Mouse (Mus musculus) MEL (cell line): Measurements from ENCODE around the gene March6. TPM values are rescaled to one million over a fixed set of nuclear protein-coding genes. Genes with fewer than 3 reads are reported as not detected.

Experiments used
- DNase-seq: peaks from one replicate; pipeline ENCODE4 v3.0.0; 2011; ENCODE audit warnings: low read depth, low spot score
- H3K27ac ChIP-seq: 2 replicates; pipeline ENCODE4 v1.5.1; 2012; ENCODE audit warnings: low read depth, mild to moderate bottlenecking, control low read depth, low read length, moderate library complexity; ENCODE audit not compliant: control insufficient read depth
- H3K27me3 ChIP-seq, 2 experiments: fragments of 150-350 bp in 1 of 2; sonication (generic) in 1 of 2; 2 replicates each; pipeline ENCODE4 v1.6.1; 2012; ENCODE audit warnings: low read length in 2 of 2, mild to moderate bottlenecking in 2 of 2, improper control_type of control experiment in 1 of 2, moderate library complexity in 1 of 2; ENCODE audit not compliant: insufficient read depth in 2 of 2, control insufficient read depth in 1 of 2
- H3K36me3 ChIP-seq, 2 experiments: 2 replicates each; pipeline ENCODE4 v1.6.1; 2012 to 2014; ENCODE audit warnings: low read length in 2 of 2, improper control_type of control experiment in 1 of 2, inconsistent platforms in 1 of 2, mild to moderate bottlenecking in 1 of 2; ENCODE audit not compliant: insufficient read depth in 2 of 2, control insufficient read depth in 1 of 2
- H3K4me1 ChIP-seq, 2 experiments: fragments of 150-350 bp in 1 of 2; sonication (generic) in 1 of 2; 2 replicates each; pipeline ENCODE4 v1.6.1; 2012; ENCODE audit warnings: low read length in 2 of 2, improper control_type of control experiment in 1 of 2, mild to moderate bottlenecking in 1 of 2; ENCODE audit not compliant: insufficient read depth in 2 of 2, control insufficient read depth in 1 of 2
- H3K4me3 ChIP-seq, 2 experiments: fragments of 150-350 bp in 1 of 2; sonication (generic) in 1 of 2; 2 replicates each; pipeline ENCODE4 v1.5.1; 2012; ENCODE audit warnings: low read depth in 2 of 2, low read length in 2 of 2, mild to moderate bottlenecking in 2 of 2, moderate library complexity in 2 of 2, control low read depth in 1 of 2, improper control_type of control experiment in 1 of 2; ENCODE audit not compliant: control insufficient read depth in 1 of 2, insufficient read depth in 1 of 2
- H3K79me2 ChIP-seq: 2 replicates; pipeline ENCODE4 v1.6.1; 2012; ENCODE audit warnings: mild to moderate bottlenecking, low read length, moderate library complexity; ENCODE audit not compliant: control insufficient read depth, poor library complexity, insufficient read depth
- H3K9ac ChIP-seq: 2 replicates; pipeline ENCODE4 v1.6.1; 2012; ENCODE audit warnings: low read depth, mild to moderate bottlenecking, control low read depth, low read length, moderate library complexity; ENCODE audit not compliant: control insufficient read depth, poor library complexity, severe bottlenecking
- H3K9me3 ChIP-seq: fragments of 150-350 bp; sonication (generic); replicated peaks from 2 replicates; pipeline ENCODE4 v1.6.1; 2012; ENCODE audit warnings: mild to moderate bottlenecking, low read length, improper control_type of control experiment, moderate library complexity; ENCODE audit not compliant: insufficient read depth
- CHD1 ChIP-seq: IDR thresholded peaks from 2 replicates; pipeline ENCODE4 v1.6.1; 2012; ENCODE audit warnings: low read depth, mild to moderate bottlenecking, inconsistent platforms, low read length, improper control_type of control experiment
- CHD2 ChIP-seq: IDR thresholded peaks from 2 replicates; pipeline ENCODE4 v1.6.1; 2011; ENCODE audit warnings: low read length, improper control_type of control experiment
- CTCF ChIP-seq, 3 experiments: IDR thresholded peaks in 2 of 3; conservative IDR thresholded peaks in 1 of 3; 2 replicates each; pipeline ENCODE4 v1.5.1; 2011 to 2012; ENCODE audit warnings: low read length in 3 of 3, low read depth in 2 of 3, mild to moderate bottlenecking in 2 of 3, improper control_type of control experiment in 1 of 3, inconsistent platforms in 1 of 3, mixed read lengths in 1 of 3, moderate library complexity in 1 of 3; ENCODE audit not compliant: control insufficient read depth in 1 of 3, insufficient read depth in 1 of 3, poor library complexity in 1 of 3, severe bottlenecking in 1 of 3
- ELF1 ChIP-seq: IDR thresholded peaks from 2 replicates; pipeline ENCODE4 v1.6.1; 2014; ENCODE audit warnings: low read depth, mild to moderate bottlenecking, inconsistent platforms, low read length, improper control_type of control experiment, moderate library complexity
- EP300 ChIP-seq, 2 experiments: IDR thresholded peaks; 2 replicates each; pipeline ENCODE4 v1.6.1; 2011; ENCODE audit warnings: improper control_type of control experiment in 2 of 2, low read length in 2 of 2, low read depth in 1 of 2, mild to moderate bottlenecking in 1 of 2
- ETS1 ChIP-seq: IDR thresholded peaks from 2 replicates; pipeline ENCODE4 v1.6.1; 2012; ENCODE audit warnings: low read depth, mild to moderate bottlenecking, inconsistent platforms, low read length, improper control_type of control experiment, moderate library complexity
- GABPA ChIP-seq: IDR thresholded peaks from 2 replicates; pipeline ENCODE4 v1.6.1; 2012; ENCODE audit warnings: low read depth, mild to moderate bottlenecking, inconsistent platforms, low read length, improper control_type of control experiment, moderate library complexity
- JUND ChIP-seq: IDR thresholded peaks from 2 replicates; pipeline ENCODE4 v1.6.1; 2011; ENCODE audit warnings: low read depth, mild to moderate bottlenecking, improper control_type of control experiment, low read length
- KAT2A ChIP-seq: conservative IDR thresholded peaks from 2 replicates; pipeline ENCODE4 v1.6.1; 2012; ENCODE audit warnings: low read depth, low read length, improper control_type of control experiment, inconsistent platforms
- MAFK ChIP-seq: IDR thresholded peaks from 2 replicates; pipeline ENCODE4 v1.6.1; 2011; ENCODE audit warnings: low read depth, mild to moderate bottlenecking, low read length, improper control_type of control experiment, borderline replicate concordance
- MAX ChIP-seq: IDR thresholded peaks from 2 replicates; pipeline ENCODE4 v1.6.1; 2011; ENCODE audit warnings: low read length, improper control_type of control experiment
- MAZ ChIP-seq: IDR thresholded peaks from 2 replicates; pipeline ENCODE4 v1.6.1; 2012; ENCODE audit warnings: low read depth, mild to moderate bottlenecking, inconsistent platforms, low read length, improper control_type of control experiment
- MEF2A ChIP-seq: IDR thresholded peaks from 2 replicates; pipeline ENCODE4 v1.6.1; 2014; ENCODE audit warnings: low read depth, mild to moderate bottlenecking, inconsistent platforms, low read length, improper control_type of control experiment; ENCODE audit not compliant: poor library complexity, insufficient replicate concordance, severe bottlenecking; ENCODE audit errors: extremely low read depth
- MXI1 ChIP-seq: IDR thresholded peaks from 2 replicates; pipeline ENCODE4 v1.6.1; 2011; ENCODE audit warnings: mild to moderate bottlenecking, low read depth, low read length, improper control_type of control experiment
- MYC ChIP-seq: IDR thresholded peaks from 2 replicates; pipeline ENCODE4 v1.6.1; 2011; ENCODE audit warnings: low read depth, mild to moderate bottlenecking, low read length, improper control_type of control experiment, moderate library complexity
- NELFE ChIP-seq: IDR thresholded peaks from 2 replicates; pipeline ENCODE4 v1.6.1; 2011; ENCODE audit warnings: low read depth, low read length, improper control_type of control experiment
- NRF1 ChIP-seq: IDR thresholded peaks from 2 replicates; pipeline ENCODE4 v1.6.1; 2014; ENCODE audit warnings: low read depth, mild to moderate bottlenecking, inconsistent platforms, low read length, improper control_type of control experiment, moderate library complexity; ENCODE audit not compliant: poor library complexity, insufficient read depth, severe bottlenecking
- POLR2A ChIP-seq, 2 experiments: IDR thresholded peaks; 2 replicates each; pipeline ENCODE4 v1.6.1; 2011 to 2012; ENCODE audit warnings: low read length in 2 of 2, mild to moderate bottlenecking in 2 of 2, control low read depth in 1 of 2, improper control_type of control experiment in 1 of 2, low read depth in 1 of 2, moderate library complexity in 1 of 2; ENCODE audit not compliant: control insufficient read depth in 1 of 2, insufficient read depth in 1 of 2, poor library complexity in 1 of 2
- POLR2AphosphoS5 ChIP-seq: IDR thresholded peaks from 2 replicates; pipeline ENCODE4 v1.6.1; 2012; ENCODE audit warnings: low read depth, borderline replicate concordance, mild to moderate bottlenecking, inconsistent platforms, low read length, moderate library complexity, mixed read lengths
- RAD21 ChIP-seq: IDR thresholded peaks from 2 replicates; pipeline ENCODE4 v1.6.1; 2011; ENCODE audit warnings: mild to moderate bottlenecking, low read depth, low read length, improper control_type of control experiment
- RCOR1 ChIP-seq: IDR thresholded peaks from 2 replicates; pipeline ENCODE4 v1.6.1; 2012; ENCODE audit warnings: low read depth, mild to moderate bottlenecking, inconsistent platforms, low read length, improper control_type of control experiment
- TAL1 ChIP-seq: IDR thresholded peaks from 2 replicates; pipeline ENCODE4 v1.6.1; 2012; ENCODE audit warnings: mild to moderate bottlenecking, inconsistent platforms, low read length, moderate library complexity, mixed read lengths
- TBP ChIP-seq: IDR thresholded peaks from 2 replicates; pipeline ENCODE4 v1.8.0; 2011; ENCODE audit warnings: low read depth, low read length, improper control_type of control experiment
- TCF12 ChIP-seq: IDR thresholded peaks from 2 replicates; pipeline ENCODE4 v1.6.1; 2014; ENCODE audit warnings: low read depth, mild to moderate bottlenecking, inconsistent platforms, low read length, improper control_type of control experiment, moderate library complexity
- UBTF ChIP-seq: IDR thresholded peaks from 2 replicates; pipeline ENCODE4 v1.6.1; 2012; ENCODE audit warnings: low read depth, mild to moderate bottlenecking, inconsistent platforms, low read length, improper control_type of control experiment, moderate library complexity, borderline replicate concordance; ENCODE audit not compliant: insufficient read depth
- USF1 ChIP-seq: IDR thresholded peaks from 2 replicates; pipeline ENCODE4 v1.6.1; 2014; ENCODE audit warnings: low read depth, mild to moderate bottlenecking, inconsistent platforms, low read length, improper control_type of control experiment, moderate library complexity
- ZC3H11A ChIP-seq: IDR thresholded peaks from 2 replicates; pipeline ENCODE4 v1.6.1; 2012; ENCODE audit warnings: low read depth, mild to moderate bottlenecking, inconsistent platforms, low read length, improper control_type of control experiment
- ZKSCAN1 ChIP-seq: IDR thresholded peaks from 2 replicates; pipeline ENCODE4 v1.6.1; 2012; ENCODE audit warnings: low read depth, mild to moderate bottlenecking, inconsistent platforms, low read length, improper control_type of control experiment, moderate library complexity
- polyA plus RNA-seq, 2 experiments: library from polyadenylated mRNA; stranded (reverse) in 1 of 2; unstranded in 1 of 2; fragments of >175 nt in 1 of 2; fragments of >200 nt in 1 of 2; gene quantifications; 2 replicates each; pipeline versions ENCODE4 v1.2.1 to v1.2.4; 2012; ENCODE audit warnings: low replicate concordance in 2 of 2, low read depth in 1 of 2; ENCODE audit not compliant: insufficient read length in 2 of 2, insufficient read depth in 1 of 2, missing spikeins in 1 of 2
- total RNA-seq: library from RNA; depleted of rRNA; stranded (reverse); fragments of 300-350 nt; gene quantifications from 2 replicates; pipeline ENCODE4 v1.2.3, GENCODE M21; 2012

The March6 gene
- total and polyA plus RNA-seq, 3 experiments: 37.9 to 114 (median 62.5) TPM

GRCm38 (mm10) chr15:31418686-31419024 is 112.2 kb downstream of the March6 start:
- H3K4me3 ChIP-seq: peak overlapping the region; percentile 55 to 64
- no peaks in the 10 kb centered on the region for H3K27me3 ChIP-seq
- peaks cover 16% of the 10 kb centered on the region for H3K79me2 ChIP-seq
- H3K36me3 ChIP-seq: peaks cover 0 to 27% of the 10 kb centered on the region in 2 experiments; a peak in 2 of 4 replicates
- DNase-seq: peak; percentile 73
- peak overlapping the region; percentile 73 for H3K9ac ChIP-seq
- peak overlapping the region; percentile 98 for H3K27ac ChIP-seq
- H3K4me1 ChIP-seq: peaks cover 16 to 34% of the 10 kb centered on the region in 2 experiments
- no peak; the same call in 1 of the 2 replicates for TF ChIP-seq TBP
- TF ChIP-seq CHD1: peak; percentile 80; the same call in 1 of the 2 replicates
- 0 out of 2 replicates have a peak, but pooled peaks have one; percentile 6 for TF ChIP-seq MAX
- TF ChIP-seq EP300 (IDR thresholded peaks at IDR 0.05; ENCODE audit: low read depth in 1 of 2, low read length in 2 of 2): 0 out of 4 replicates have a peak, but pooled peaks of 1 of the 2 experiments have one; percentile 14
- TF ChIP-seq RCOR1: no peak
- no peaks in the 10 kb centered on the region for H3K9me3 ChIP-seq

DNA sequence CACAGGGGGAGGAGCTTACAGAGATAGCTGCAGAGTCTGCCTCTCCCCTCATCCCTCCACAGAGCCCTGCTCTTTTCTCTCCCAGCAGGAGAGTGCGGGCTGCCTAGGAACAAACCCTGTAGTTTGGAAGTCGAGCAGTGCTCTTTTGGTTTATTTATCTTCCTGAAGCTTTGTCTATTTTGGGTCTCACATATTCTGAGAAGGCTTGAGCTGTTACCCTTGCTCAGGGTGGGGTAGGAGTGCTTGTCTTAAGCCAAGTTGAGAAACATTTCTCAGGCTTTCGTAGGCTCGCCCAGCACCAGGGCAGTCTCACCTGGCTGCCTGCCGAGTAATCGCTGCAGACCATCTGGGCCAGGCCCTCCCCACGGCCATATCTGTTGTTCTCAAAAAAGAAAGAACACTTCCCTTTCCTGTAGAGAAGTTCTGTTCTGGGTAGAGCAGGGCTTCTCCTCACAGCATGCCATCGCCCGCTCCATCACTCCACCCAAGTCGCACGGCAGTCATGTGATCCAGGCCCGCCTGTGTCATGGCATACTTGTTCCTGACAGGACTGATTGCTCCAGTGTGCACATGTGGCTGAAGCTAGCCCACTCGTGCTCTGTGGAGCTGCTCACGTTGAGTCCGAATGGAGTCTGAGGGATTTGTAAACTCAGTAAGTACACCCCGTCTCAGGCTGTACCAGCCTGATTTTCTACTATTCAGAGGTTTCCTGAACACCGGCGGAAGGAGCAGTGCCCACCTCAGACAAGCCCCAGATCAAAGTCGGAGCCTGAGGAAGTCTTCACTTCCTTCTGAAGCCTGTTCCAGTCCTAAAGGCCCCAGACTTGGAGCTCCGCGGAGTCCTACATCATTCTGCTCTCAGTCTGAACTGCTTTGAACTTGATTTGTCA is 112.8 kb downstream of the March6 start:
- peak overlapping the region; percentile 64 to 80 for H3K4me3 ChIP-seq
- H3K27me3 ChIP-seq: no peaks in the 10 kb centered on the region
- no peaks in the 10 kb centered on the region for H3K9me3 ChIP-seq
- peak overlapping the region; percentile 98 for H3K27ac ChIP-seq
- peak overlapping the region; percentile 78 for H3K9ac ChIP-seq
- peaks cover 0 to 32% of the 10 kb centered on the region in 2 experiments; a peak in 2 of 4 replicates for H3K36me3 ChIP-seq
- peak; percentile 99 for DNase-seq
- H3K79me2 ChIP-seq: peaks cover 16% of the 10 kb centered on the region
- H3K4me1 ChIP-seq: peaks cover 21 to 38% of the 10 kb centered on the region in 2 experiments
- TF ChIP-seq POLR2AphosphoS5 (peak; percentile 78; the same call in 1 of the 2 replicates), CHD2 (no peak), MYC (peak; percentile 77; the same call in 1 of the 2 replicates), GABPA (no peak), ZKSCAN1 (no peak), TAL1 (peak; percentile 98), MEF2A (peak; percentile 93), EP300 (IDR thresholded peaks at IDR 0.05; ENCODE audit: low read depth in 1 of 2, low read length in 2 of 2) (peak; percentile 93 to 98), ETS1 (peak; percentile 97), USF1 (peak; percentile 96), RAD21 (no peak), MAZ (peak; percentile 85), MXI1 (peak; percentile 96), NRF1 (no peak), KAT2A (no peak; the same call in 1 of the 2 replicates), CTCF (IDR thresholded peaks at IDR 0.05 in 2 of 3, conservative IDR thresholded peaks at IDR 0.05 in 1 of 3; ENCODE audit: control insufficient read depth in 1 of 3, insufficient read depth in 1 of 3, low read depth in 2 of 3, low read length in 3 of 3, poor library complexity in 1 of 3, severe bottlenecking in 1 of 3) (no peak), UBTF (no peak), NELFE (peak; percentile 65), TCF12 (peak; percentile 97), MAFK (no peak; the same call in 1 of the 2 replicates), POLR2A (IDR thresholded peaks at IDR 0.05; ENCODE audit: control insufficient read depth in 1 of 2, insufficient read depth in 1 of 2, low read depth in 1 of 2, low read length in 2 of 2, poor library complexity in 1 of 2) (peak; percentile 78 to 83), CHD1 (no peak; the same call in 1 of the 2 replicates), ZC3H11A (no peak), JUND (no peak), ELF1 (peak; percentile 58; the same call in 1 of the 2 replicates)
